Mouse (Mus musculus) kidney, embryonic 14.5 days (tissue): ENCODE data around the gene Htr1d. TPM values are rescaled to one million over a fixed set of nuclear protein-coding genes. Genes with fewer than 3 reads are reported as not detected.

ENCODE experiments used
- ATAC-seq: fragments of 200-750 bp; cut with Nextera tagmentation; 2 replicates; pipeline ENCODE4 v1.8.0; 2017; ENCODE audit warnings: moderate number of reproducible peaks, mild to moderate bottlenecking, moderate TSS enrichment, moderate library complexity; ENCODE audit not compliant: low FRiP score, low TSS enrichment
- H3K27ac ChIP-seq: fragments of 300-500 bp; sonication (generic); 2 replicates; pipeline ENCODE4 v1.5.1; 2014; ENCODE audit warnings: low read depth, mild to moderate bottlenecking, low read length, moderate library complexity, mixed read lengths
- H3K27me3 ChIP-seq: fragments of 300-500 bp; sonication (generic); 2 replicates; pipeline ENCODE4 v1.6.1; 2014; ENCODE audit warnings: mild to moderate bottlenecking, low read length; ENCODE audit not compliant: control insufficient read depth, insufficient read depth
- H3K36me3 ChIP-seq: fragments of 300-500 bp; sonication (generic); 2 replicates; pipeline ENCODE4 v1.6.1; 2014; ENCODE audit warnings: low read length, mixed read lengths; ENCODE audit not compliant: control insufficient read depth, insufficient read depth
- H3K4me1 ChIP-seq: fragments of 300-500 bp; sonication (generic); 2 replicates; pipeline ENCODE4 v1.6.1; 2014; ENCODE audit warnings: low read length, mixed read lengths; ENCODE audit not compliant: control insufficient read depth, insufficient read depth
- H3K4me2 ChIP-seq: fragments of 300-500 bp; sonication (generic); replicated peaks from 2 replicates; pipeline ENCODE4 v1.6.1; 2014; ENCODE audit warnings: low read depth, mild to moderate bottlenecking, low read length
- H3K4me3 ChIP-seq: fragments of 300-500 bp; sonication (generic); 2 replicates; pipeline ENCODE4 v1.5.1; 2014; ENCODE audit warnings: mild to moderate bottlenecking, low read length
- H3K9ac ChIP-seq: fragments of 300-500 bp; sonication (generic); 2 replicates; pipeline ENCODE4 v1.6.1; 2014; ENCODE audit warnings: low read depth, mild to moderate bottlenecking, low read length, moderate library complexity
- H3K9me3 ChIP-seq: fragments of 300-500 bp; sonication (generic); 2 replicates; pipeline ENCODE4 v1.6.1; 2016; ENCODE audit warnings: low read length; ENCODE audit not compliant: control insufficient read depth
- WGBS: fragments of 180-500 bp; shearing (Covaris S2); extraction: QIAGEN DNeasy Blood & Tissue Kit; methylation state at CpG from one replicate; pipeline ENCODE4 v1.1.7; 2014; 5-methylcytosine and 5-hydroxymethylcytosine counted together
- polyA plus RNA-seq: library from polyadenylated mRNA; unstranded; fragments of >200 nt; fragmentation: Nextera tagmentation; extraction: Ambion mirVana; gene quantifications from 2 replicates; pipeline ENCODE4 v1.2.1, GENCODE M21; 2014

The Htr1d gene
- polyA plus RNA-seq, 1 experiment from 2014 or later = 0.60 TPM

DNA sequence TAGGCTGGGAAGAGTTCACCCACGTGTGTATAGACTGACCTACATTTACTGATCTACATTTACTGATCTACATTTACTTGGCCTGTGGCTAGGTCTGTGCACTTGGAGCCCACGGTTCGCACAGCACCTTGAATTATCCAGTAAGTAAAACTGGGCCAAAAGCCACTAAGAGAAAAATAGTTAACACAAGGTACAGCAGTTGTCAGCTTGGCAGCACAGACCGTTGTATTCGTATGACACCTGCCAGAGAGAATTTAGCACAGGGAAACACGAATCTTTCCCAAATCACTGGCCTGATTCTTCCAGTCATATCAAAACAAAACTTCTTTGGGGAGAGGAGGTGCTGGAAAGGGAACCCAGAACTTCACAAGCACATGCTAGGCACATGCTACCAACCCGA is 35.0 kb downstream of the Htr1d start:
- Histone ChIP-seq H3K36me3 (no peaks in the 10 kb centered on the region), H3K27me3 (peaks cover 1% of the 10 kb centered on the region; the same call in 1 of the 2 replicates), H3K9me3 (no peaks in the 10 kb centered on the region), H3K4me1 (peaks cover 8% of the 10 kb centered on the region), H3K4me3 (no peak overlapping the region), H3K9ac (no peak overlapping the region), H3K4me2 (no peak overlapping the region), H3K27ac (no peak overlapping the region)
- 79% methylated on average over 7 of the region's 7 CpGs for WGBS
- ATAC-seq = no peak

DNA sequence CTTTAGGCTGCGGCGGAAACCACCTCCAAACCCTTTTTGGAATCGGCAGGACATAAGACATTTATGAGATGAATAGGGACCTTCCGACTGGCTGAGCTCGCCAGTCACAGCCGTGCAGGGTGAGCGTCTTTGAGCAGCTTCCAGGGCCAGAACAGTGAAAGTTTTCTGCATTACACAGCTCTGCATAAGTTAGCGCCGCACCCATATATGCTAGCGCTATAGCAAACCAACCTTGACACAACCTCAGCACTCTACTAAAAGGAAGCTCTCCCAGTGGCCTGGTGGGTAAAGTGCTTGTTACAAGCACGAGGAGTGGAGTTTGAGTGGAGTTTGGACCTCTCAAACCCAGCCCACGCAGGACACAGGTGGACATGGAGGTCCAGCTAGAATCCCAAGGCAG is 35.9 kb downstream of the Htr1d start:
- 84% methylated on average over 12 of the region's 12 CpGs for WGBS
- no peak for ATAC-seq
- Histone ChIP-seq H3K27me3 (peaks cover 5% of the 10 kb centered on the region; the same call in 1 of the 2 replicates), H3K4me2 (no peak overlapping the region), H3K36me3 (no peaks in the 10 kb centered on the region), H3K9me3 (no peaks in the 10 kb centered on the region), H3K27ac (no peak overlapping the region), H3K9ac (no peak overlapping the region), H3K4me3 (no peak overlapping the region), H3K4me1 (peaks cover 8% of the 10 kb centered on the region)

- H3K27me3 ChIP-seq = peaks cover 5% of the 10 kb centered on the region; the same call in 1 of the 2 replicates
- no peak overlapping the region for H3K4me2 ChIP-seq
- H3K4me1 ChIP-seq = peaks cover 5% of the 10 kb centered on the region; the same call in 1 of the 2 replicates
- H3K27ac ChIP-seq = no peak overlapping the region
- no peaks in the 10 kb centered on the region for H3K9me3 ChIP-seq
- no peak for ATAC-seq
- no peaks in the 10 kb centered on the region for H3K36me3 ChIP-seq
- WGBS = 43% methylated on average over 4 of the region's 4 CpGs
- no peak overlapping the region for H3K9ac ChIP-seq
- no peak overlapping the region for H3K4me3 ChIP-seq
Measured at GRCm38 (mm10) chr4:136461206-136461605, 37.9 kb downstream of the Htr1d start.

- Histone ChIP-seq H3K9ac (peak overlapping the region; percentile 72), H3K4me3 (peak overlapping the region; percentile 55), H3K4me1 (peaks cover 5% of the 10 kb centered on the region; the same call in 1 of the 2 replicates), H3K27me3 (peaks cover 5% of the 10 kb centered on the region; the same call in 1 of the 2 replicates), H3K27ac (peak overlapping the region; percentile 17; the same call in 1 of the 2 replicates), H3K4me2 (peak overlapping the region; percentile 92), H3K36me3 (no peaks in the 10 kb centered on the region), H3K9me3 (no peaks in the 10 kb centered on the region)
- WGBS = 18% methylated on average over 6 of the region's 6 CpGs
- ATAC-seq = peak; percentile 3; the same call in 1 of the 2 replicates
Measured at GRCm38 (mm10) chr4:136461761-136462085, 38.4 kb downstream of the Htr1d start.

DNA sequence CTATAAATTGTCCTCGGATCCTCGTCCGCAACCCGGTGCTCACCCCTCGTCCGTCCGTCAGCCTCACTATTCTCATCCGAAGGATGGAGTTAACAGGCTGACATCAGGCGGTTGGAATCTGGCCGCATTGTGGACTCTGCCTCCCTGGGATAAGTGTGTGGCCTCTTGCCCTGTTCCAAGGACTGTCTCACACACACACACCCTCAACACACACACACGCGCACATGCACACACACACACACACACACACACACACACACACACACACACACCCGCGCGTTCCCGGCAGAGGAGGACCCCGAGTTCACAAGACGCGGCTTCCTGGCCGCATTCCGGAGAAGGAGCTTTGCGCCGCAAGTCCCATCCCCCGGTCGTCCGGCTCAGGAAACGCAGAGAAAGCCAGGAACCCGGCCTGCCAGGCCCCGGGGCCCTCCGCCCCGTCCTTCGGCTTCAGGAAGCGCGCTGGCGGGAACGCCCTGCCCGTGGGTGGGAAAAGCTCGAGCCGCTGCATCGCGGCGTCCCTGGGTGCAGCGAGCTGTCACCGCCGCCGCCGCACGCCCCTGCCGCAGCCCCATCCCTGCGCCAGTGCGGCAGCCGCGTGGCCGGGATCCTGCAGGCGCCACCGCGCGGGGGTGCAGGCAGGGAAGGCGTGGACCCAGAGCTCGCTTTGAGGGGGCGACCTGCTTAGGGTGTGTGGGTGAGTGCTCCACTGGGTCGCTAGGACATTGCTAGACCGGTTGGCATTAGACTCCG is 38.9 kb downstream of the Htr1d start, which contains the start of gene 6030445D17Rik:
Gene 6030445D17Rik, plus strand, starts transcription at position 165 of the 753 bp plus-strand sequence.
- no peaks in the 10 kb centered on the region for H3K9me3 ChIP-seq
- H3K9ac ChIP-seq = peak within 1 kb of the TSS; percentile 72
- peak within 1 kb of the TSS; percentile 55 for H3K4me3 ChIP-seq
- peak within 1 kb of the TSS; percentile 92 for H3K4me2 ChIP-seq
- peaks cover 5% of the 10 kb centered on the region; the same call in 1 of the 2 replicates for H3K4me1 ChIP-seq
- H3K27ac ChIP-seq = peak within 1 kb of the TSS; percentile 52; the same call in 1 of the 2 replicates
- under 1% methylated on average over 64 of the region's 64 CpGs for WGBS
- H3K36me3 ChIP-seq = no peaks in the 10 kb centered on the region
- ATAC-seq = peak; percentile 78
- peaks cover 5% of the 10 kb centered on the region; the same call in 1 of the 2 replicates for H3K27me3 ChIP-seq

DNA sequence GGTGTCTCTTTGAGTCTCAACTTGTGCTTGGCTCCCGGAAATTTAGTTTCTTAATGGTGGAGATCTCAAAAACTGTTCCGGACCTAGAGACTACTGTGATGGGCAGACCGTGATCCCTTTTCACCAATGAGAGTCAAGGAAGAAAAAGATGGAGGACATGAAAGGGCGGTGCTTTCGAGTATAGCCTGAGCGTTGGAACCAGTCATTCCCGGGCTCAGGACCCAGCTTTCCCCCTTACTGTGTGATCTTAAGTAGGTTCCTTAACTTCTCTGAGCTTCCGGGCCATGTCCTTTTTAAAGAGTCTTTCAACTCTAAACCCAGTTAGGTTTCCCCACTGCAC is 39.5 kb downstream of the Htr1d start:
- Histone ChIP-seq H3K36me3 (no peaks in the 10 kb centered on the region), H3K4me3 (peak overlapping the region; percentile 55), H3K27ac (peak overlapping the region; percentile 52; the same call in 1 of the 2 replicates), H3K9ac (peak overlapping the region; percentile 72), H3K27me3 (peaks cover 5% of the 10 kb centered on the region; the same call in 1 of the 2 replicates), H3K4me2 (peak overlapping the region; percentile 92), H3K4me1 (peaks cover 5% of the 10 kb centered on the region; the same call in 1 of the 2 replicates), H3K9me3 (no peaks in the 10 kb centered on the region)
- under 1% methylated on average over 8 of the region's 8 CpGs for WGBS
- peak; percentile 65 for ATAC-seq

DNA sequence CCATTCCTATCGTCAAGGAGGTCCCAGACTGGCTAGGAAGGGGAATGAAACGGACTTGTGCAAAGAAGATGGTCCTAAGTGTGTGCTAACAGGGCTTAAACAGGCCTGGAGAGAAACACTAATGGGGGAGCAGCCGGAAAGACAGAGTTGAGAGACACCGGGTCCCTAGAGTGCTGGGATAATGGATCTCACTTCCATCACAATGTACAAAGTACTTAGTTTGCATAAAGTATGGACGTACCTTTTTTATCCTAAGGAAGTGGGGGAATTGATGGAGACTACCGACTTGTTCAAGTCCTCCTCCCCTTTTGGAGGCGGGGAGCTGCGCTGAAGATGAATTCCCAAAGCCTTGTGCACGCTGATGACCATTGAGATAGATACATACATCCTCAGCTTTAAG is 40.1 kb downstream of the Htr1d start:
- peaks cover 5% of the 10 kb centered on the region; the same call in 1 of the 2 replicates for H3K27me3 ChIP-seq
- 14% methylated on average over 9 of the region's 9 CpGs for WGBS
- no peak overlapping the region for H3K27ac ChIP-seq
- no peak overlapping the region; the same call in 1 of the 2 replicates for H3K9ac ChIP-seq
- peak overlapping the region; percentile 92 for H3K4me2 ChIP-seq
- H3K4me3 ChIP-seq = peak overlapping the region; percentile 55
- peaks cover 5% of the 10 kb centered on the region; the same call in 1 of the 2 replicates for H3K4me1 ChIP-seq
- ATAC-seq = no peak
- H3K9me3 ChIP-seq = no peaks in the 10 kb centered on the region
- no peaks in the 10 kb centered on the region for H3K36me3 ChIP-seq

DNA sequence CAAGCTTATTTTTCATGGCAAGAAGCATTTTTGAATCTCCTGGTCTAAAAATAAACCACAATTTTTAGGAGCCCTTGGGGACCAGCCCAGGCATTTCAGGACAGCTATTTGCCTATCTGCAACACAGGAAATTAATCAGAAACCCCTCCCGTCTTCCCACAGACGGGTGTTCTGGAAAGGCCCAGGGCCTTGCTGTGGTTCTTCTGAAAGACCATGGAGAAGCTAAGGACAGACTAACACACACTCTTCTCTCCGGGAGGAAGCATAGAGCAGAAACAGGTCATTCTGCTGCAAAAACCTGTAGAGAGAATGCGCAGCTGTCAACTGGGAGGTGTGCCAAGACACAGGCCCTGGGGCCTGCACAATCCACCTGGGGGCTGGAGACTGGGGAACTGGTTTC is 42.9 kb downstream of the Htr1d start:
- Histone ChIP-seq H3K9me3 (no peaks in the 10 kb centered on the region), H3K9ac (no peak overlapping the region), H3K27ac (peak overlapping the region; percentile 71; the same call in 1 of the 2 replicates), H3K4me3 (no peak overlapping the region), H3K4me1 (peaks cover 13% of the 10 kb centered on the region), H3K27me3 (peaks cover 5% of the 10 kb centered on the region; the same call in 1 of the 2 replicates), H3K36me3 (no peaks in the 10 kb centered on the region), H3K4me2 (no peak overlapping the region)
- WGBS = 38% methylated on average over 4 of the region's 4 CpGs
- no peak for ATAC-seq
